Mouse (Mus musculus) liver, embryonic 14.5 days (tissue): ENCODE data around the gene March8.

Experiments
- CTCF ChIP-seq: IDR thresholded peaks from 2 replicates; pipeline ENCODE4 v1.5.1; 2016; ENCODE audit warnings: antibody characterized with exemption, low read depth, control low read depth
- EP300 ChIP-seq: IDR thresholded peaks from 2 replicates; pipeline ENCODE4 v1.6.1; 2016; ENCODE audit warnings: antibody characterized with exemption, low read depth

DNA sequence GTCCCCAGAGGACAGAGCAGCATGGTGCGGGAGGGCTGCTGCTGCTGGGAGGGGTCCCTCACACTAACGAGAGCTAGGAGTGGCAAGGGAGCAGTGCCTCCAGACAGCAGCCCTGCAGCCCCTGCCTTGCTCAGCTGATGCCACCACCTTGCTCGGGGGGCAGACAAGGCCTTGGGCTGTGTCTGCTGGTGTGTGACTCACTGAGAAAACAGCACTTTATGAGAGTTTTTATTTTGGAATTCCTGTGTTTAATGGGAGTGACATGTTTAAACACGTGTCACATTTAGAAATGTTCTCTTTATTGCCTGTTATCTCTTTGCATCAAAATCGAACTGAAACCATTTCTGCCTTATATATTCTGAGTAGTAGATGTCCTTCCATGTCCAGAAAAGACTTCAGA lies 68.9 kb downstream of the March8 start:
- TF ChIP-seq CTCF (no peak), EP300 (no peak)
